Mouse (Mus musculus) liver, embryonic 14.5 days (tissue): Measurements from ENCODE around the gene Nynrin.

Experiments
- CTCF ChIP-seq: IDR thresholded peaks from 2 replicates; pipeline ENCODE4 v1.5.1; 2016; ENCODE audit warnings: antibody characterized with exemption, low read depth, control low read depth
- EP300 ChIP-seq: IDR thresholded peaks from 2 replicates; pipeline ENCODE4 v1.6.1; 2016; ENCODE audit warnings: antibody characterized with exemption, low read depth

GRCm38 (mm10) chr14:55824481-55825215 is 29.2 kb upstream of the Nynrin start:
- TF ChIP-seq CTCF (no peak), EP300 (no peak)
